Mouse (Mus musculus): Measurements from ENCODE around the gene Urb2.

DNA sequence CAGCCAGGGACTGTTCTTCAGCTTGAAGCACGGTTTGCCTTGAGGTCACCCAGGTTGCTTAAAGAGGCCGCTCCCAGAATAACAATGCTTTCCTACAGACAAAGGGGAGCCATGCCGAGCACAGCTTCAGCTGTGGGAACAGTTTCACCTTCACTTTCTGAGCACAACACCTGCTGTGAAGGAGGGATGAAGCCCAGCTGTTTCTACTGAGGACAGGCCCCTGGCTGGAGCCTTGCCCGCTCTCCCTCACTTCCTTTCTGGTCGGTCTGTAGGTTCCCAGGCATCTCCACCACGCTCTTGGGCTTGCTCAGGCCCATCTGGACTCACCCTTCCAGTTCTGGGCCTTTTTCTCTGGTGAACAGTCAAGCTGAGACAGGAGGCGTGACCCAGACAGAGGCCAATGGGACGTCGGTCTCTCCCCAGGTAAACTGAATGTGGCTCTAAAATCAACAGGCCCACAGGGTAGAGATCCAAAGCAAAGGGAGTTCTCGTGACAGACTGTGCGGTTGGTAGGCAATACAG is 66.8 kb downstream of the Urb2 start:
- TF ChIP-seq CTCF (IDR thresholded peaks at IDR 0.05; ENCODE audit: control insufficient read depth, insufficient read depth, low read length) (no peak), POLR2A (IDR thresholded peaks at IDR 0.05; ENCODE audit: borderline replicate concordance, control insufficient read depth, low read depth, low read length) (no peak)

Measured in bone marrow, adult 2 months (tissue).